Mouse (Mus musculus): ENCODE measurements around the gene Gm42906. TPM values are rescaled to one million over a fixed set of nuclear protein-coding genes. Genes with fewer than 3 reads are reported as not detected.

The Gm42906 gene
- polyA plus RNA-seq, 1 experiment from 2014 or later = not detected

DNA sequence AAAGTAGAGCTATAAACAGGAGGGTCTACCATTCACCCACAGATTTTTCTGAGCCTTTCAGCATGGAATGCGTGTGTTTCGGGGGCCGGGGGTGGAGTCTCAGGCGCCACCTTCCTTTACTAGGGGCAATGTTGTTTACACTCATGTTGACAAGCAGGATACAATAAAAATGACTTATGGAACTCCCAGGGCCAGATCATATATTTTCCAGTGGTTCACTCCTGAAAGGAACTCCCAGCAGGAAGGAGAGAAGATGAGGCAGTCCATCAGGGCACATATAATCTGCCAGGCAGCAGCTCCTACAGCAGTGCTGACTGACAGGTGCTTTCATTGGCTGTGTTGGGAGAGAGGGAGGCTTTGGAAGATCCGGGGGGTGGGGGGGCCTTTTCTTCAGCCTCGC, 260.3 kb downstream of the Gm42906 start:
- no peak for DNase-seq
- no peak overlapping the region for H3K27ac ChIP-seq (ENCODE audit: low read depth)
- 71% methylated on average over 6 of the region's 6 CpGs for WGBS (ENCODE audit: insufficient replicate concordance)

DNA sequence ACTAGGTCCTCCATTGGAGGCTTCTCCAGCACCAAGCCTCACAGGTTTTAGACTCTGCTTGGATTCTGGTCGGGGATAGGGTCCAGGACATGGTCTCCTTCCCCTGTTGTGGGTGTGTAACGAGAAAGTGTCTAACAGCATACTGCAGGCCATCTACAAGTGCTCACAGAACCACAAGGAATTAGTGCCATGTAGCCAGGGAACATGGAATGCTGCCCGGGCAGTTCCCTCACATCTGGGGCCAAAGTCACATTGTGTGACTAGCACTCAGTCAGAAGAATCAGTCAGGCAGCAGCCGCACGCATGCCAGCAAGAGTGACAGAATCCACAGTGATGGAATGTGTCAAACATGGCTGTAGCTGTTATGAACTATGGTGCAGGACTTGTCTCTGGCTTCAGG, 261.7 kb downstream of the Gm42906 start:
- DNase-seq (no peak), ATAC-seq (no peak)
- H3K36me3 ChIP-seq (replicated peaks; ENCODE audit: insufficient read depth, low read length) = no peaks in the 10 kb centered on the region
- H3K4me1 ChIP-seq (ENCODE audit: insufficient read depth) = 0 out of 2 replicates have a peak, but pooled peaks cover 4% of the 10 kb centered on the region
- H3K9ac ChIP-seq (replicated peaks) = no peak overlapping the region
- no peak overlapping the region for H3K4me3 ChIP-seq (ENCODE audit: low read depth, low read length)
- no peaks in the 10 kb centered on the region for H3K27me3 ChIP-seq (ENCODE audit: insufficient read depth, low read length)
- no peaks in the 10 kb centered on the region for H3K9me3 ChIP-seq (ENCODE audit: low read length)
- no peak overlapping the region; the same call in 1 of the 2 replicates for H3K27ac ChIP-seq (ENCODE audit: low read depth)
- 65% methylated on average over 5 of the region's 5 CpGs for WGBS (ENCODE audit: insufficient replicate concordance)
- no peak overlapping the region for H3K4me2 ChIP-seq (ENCODE audit: low read depth, low read length)
- no peak for TF ChIP-seq EP300 (IDR thresholded peaks at IDR 0.05; ENCODE audit: low read depth)
- TF ChIP-seq CTCF (IDR thresholded peaks at IDR 0.05; ENCODE audit: low read depth) = no peak

More for the DNA sequence above, 260.3 kb downstream of the Gm42906 start:
- H3K9ac ChIP-seq (replicated peaks) = no peak overlapping the region
- no peak overlapping the region for H3K4me3 ChIP-seq (ENCODE audit: low read depth, low read length)
- no peaks in the 10 kb centered on the region for H3K27me3 ChIP-seq (ENCODE audit: insufficient read depth, low read length)
- peaks cover 4% of the 10 kb centered on the region; the same call in 1 of the 2 replicates for H3K4me1 ChIP-seq (ENCODE audit: insufficient read depth)
- no peak for ATAC-seq
- no peaks in the 10 kb centered on the region for H3K36me3 ChIP-seq (replicated peaks; ENCODE audit: insufficient read depth, low read length)
- TF ChIP-seq CTCF (IDR thresholded peaks at IDR 0.05; ENCODE audit: low read depth) = no peak
- TF ChIP-seq EP300 (IDR thresholded peaks at IDR 0.05; ENCODE audit: low read depth) = no peak
- no peak overlapping the region for H3K4me2 ChIP-seq (ENCODE audit: low read depth, low read length)
- no peaks in the 10 kb centered on the region for H3K9me3 ChIP-seq (ENCODE audit: low read length)

DNA sequence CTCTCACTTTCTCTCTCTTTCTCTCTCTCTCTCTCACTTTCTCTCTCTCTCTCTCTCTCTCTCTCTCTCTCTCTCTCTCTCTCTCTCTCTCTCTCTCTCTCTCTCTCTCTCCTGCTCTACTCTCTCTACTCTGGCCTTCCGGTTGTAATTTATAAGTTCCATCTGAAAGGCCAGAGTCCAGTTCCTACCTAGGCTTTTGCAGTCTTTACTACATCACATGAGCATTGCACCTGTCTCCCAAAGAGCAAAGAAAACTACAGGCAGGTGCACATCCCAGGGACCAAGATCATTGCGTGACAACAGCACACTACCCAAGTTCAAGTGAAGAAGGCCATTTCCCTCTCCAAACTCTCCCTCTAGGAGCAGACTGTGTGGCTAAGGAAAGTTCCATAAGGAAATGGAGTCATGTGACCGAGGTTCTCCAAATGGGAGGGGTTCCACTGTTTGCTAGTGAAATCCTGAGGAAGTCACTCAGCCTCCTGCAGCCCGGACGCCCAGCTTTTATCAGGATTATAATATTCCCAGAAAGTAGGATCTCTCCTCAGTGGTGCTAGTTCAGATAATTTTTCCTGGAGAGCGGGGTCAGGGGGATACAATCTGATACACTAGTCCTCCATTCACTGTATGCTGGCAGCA, 262.5 kb downstream of the Gm42906 start:
- H3K27me3 ChIP-seq (ENCODE audit: insufficient read depth, low read length) = no peaks in the 10 kb centered on the region
- no peaks in the 10 kb centered on the region for H3K36me3 ChIP-seq (replicated peaks; ENCODE audit: insufficient read depth, low read length)
- no peak for ATAC-seq
- no peak overlapping the region for H3K9ac ChIP-seq (replicated peaks)
- H3K27ac ChIP-seq (ENCODE audit: low read depth) = no peak overlapping the region
- DNase-seq = no peak
- H3K9me3 ChIP-seq (ENCODE audit: low read length) = no peaks in the 10 kb centered on the region
- no peak overlapping the region for H3K4me3 ChIP-seq (ENCODE audit: low read depth, low read length)
- TF ChIP-seq EP300 (IDR thresholded peaks at IDR 0.05; ENCODE audit: low read depth) (no peak), CTCF (IDR thresholded peaks at IDR 0.05; ENCODE audit: low read depth) (no peak)
- 73% methylated on average over 6 of the region's 6 CpGs for WGBS (ENCODE audit: insufficient replicate concordance)
- H3K4me2 ChIP-seq (ENCODE audit: low read depth, low read length) = no peak overlapping the region
- 0 out of 2 replicates have a peak, but pooled peaks cover 4% of the 10 kb centered on the region for H3K4me1 ChIP-seq (ENCODE audit: insufficient read depth)

DNA sequence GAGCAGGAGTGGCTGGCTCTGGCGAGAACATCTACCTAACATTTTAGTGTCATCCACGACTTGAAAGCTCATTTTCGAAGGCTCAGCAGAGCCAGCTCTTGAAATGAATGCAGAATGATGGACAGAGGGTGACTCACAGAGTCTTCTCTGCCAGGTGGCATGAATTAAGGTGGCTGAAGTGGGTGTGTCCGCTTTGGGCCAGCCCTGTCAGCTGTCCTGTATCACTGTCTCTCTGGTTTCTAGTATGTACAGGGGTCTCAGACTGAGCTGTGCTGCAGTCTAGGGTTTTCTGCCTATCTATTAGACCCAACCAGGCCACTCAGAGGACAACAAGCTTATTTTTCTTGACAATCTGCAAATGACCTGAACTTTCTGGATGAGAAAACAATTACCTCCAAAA, 263.1 kb downstream of the Gm42906 start:
- 0 out of 2 replicates have a peak, but pooled peaks cover 4% of the 10 kb centered on the region for H3K4me1 ChIP-seq (ENCODE audit: insufficient read depth)
- H3K36me3 ChIP-seq (replicated peaks; ENCODE audit: insufficient read depth, low read length) = no peaks in the 10 kb centered on the region
- TF ChIP-seq CTCF (IDR thresholded peaks at IDR 0.05; ENCODE audit: low read depth) (no peak), EP300 (IDR thresholded peaks at IDR 0.05; ENCODE audit: low read depth) (no peak)
- no peak overlapping the region for H3K27ac ChIP-seq (ENCODE audit: low read depth)
- ATAC-seq (no peak), DNase-seq (no peak)
- no peak overlapping the region for H3K4me2 ChIP-seq (ENCODE audit: low read depth, low read length)
- no peaks in the 10 kb centered on the region for H3K27me3 ChIP-seq (ENCODE audit: insufficient read depth, low read length)
- WGBS (ENCODE audit: insufficient replicate concordance) = 68% methylated on average over 4 of the region's 4 CpGs
- H3K4me3 ChIP-seq (ENCODE audit: low read depth, low read length) = no peak overlapping the region
- H3K9ac ChIP-seq (replicated peaks) = no peak overlapping the region
- no peaks in the 10 kb centered on the region for H3K9me3 ChIP-seq (ENCODE audit: low read length)

DNA sequence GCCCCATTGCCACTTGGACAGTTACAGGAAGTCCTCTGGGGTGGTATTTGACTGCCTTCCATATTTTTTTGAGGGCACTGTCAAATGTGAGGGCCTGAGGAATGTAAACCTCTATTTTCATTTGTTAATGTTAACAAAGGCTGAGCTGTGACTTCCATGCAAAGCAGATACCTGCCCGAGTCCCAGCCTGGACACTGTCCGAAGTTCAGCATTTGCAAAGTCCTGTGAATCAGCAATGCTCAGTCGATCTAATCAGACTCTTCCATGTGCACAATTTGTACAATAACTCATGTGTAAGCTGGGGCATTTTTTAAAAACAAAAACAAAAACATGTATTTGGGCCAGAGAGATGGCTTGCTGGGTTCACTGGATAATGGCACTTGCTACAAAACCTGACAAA, 265.3 kb downstream of the Gm42906 start:
- WGBS (ENCODE audit: insufficient replicate concordance) = 49% methylated on average over 3 of the region's 3 CpGs
- Histone ChIP-seq H3K4me3 (ENCODE audit: low read depth, low read length) (no peak overlapping the region), H3K4me1 (ENCODE audit: insufficient read depth) (0 out of 2 replicates have a peak, but pooled peaks cover 4% of the 10 kb centered on the region), H3K27me3 (ENCODE audit: insufficient read depth, low read length) (no peaks in the 10 kb centered on the region), H3K27ac (ENCODE audit: low read depth) (no peak overlapping the region), H3K9me3 (ENCODE audit: low read length) (no peaks in the 10 kb centered on the region), H3K4me2 (ENCODE audit: low read depth, low read length) (no peak overlapping the region), H3K9ac (replicated peaks) (no peak overlapping the region), H3K36me3 (replicated peaks; ENCODE audit: insufficient read depth, low read length) (no peaks in the 10 kb centered on the region)
- DNase-seq (no peak), ATAC-seq (no peak)
- TF ChIP-seq EP300 (IDR thresholded peaks at IDR 0.05; ENCODE audit: low read depth) = no peak
- TF ChIP-seq CTCF (IDR thresholded peaks at IDR 0.05; ENCODE audit: low read depth) = no peak

DNA sequence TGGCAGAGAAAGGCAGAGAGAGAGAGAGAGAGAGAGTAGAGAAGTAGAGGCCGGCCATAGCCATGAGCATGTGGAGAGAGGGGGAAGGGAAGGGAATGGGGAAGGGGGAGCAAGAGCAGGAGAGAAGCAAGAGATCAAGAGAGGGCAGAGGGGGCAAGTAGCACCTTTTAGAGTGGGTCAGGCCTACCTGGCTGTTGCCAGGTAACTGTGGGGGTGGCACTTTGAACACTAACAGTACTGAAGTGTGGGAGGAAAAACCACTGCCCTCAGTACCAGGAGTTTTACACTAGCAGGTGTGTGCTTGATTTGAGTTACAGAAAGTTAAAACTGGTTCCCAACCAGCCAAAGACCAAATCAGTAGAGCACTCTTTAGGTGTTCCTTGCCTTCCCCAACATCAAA, 272.7 kb downstream of the Gm42906 start:
- DNase-seq (no peak), ATAC-seq (no peak)
- Histone ChIP-seq H3K27me3 (ENCODE audit: insufficient read depth, low read length) (no peaks in the 10 kb centered on the region), H3K36me3 (replicated peaks; ENCODE audit: insufficient read depth, low read length) (no peaks in the 10 kb centered on the region), H3K4me2 (ENCODE audit: low read depth, low read length) (no peak overlapping the region), H3K9ac (replicated peaks) (no peak overlapping the region), H3K27ac (ENCODE audit: low read depth) (peak overlapping the region; percentile 55; the same call in 1 of the 2 replicates), H3K9me3 (ENCODE audit: low read length) (no peaks in the 10 kb centered on the region), H3K4me3 (ENCODE audit: low read depth, low read length) (no peak overlapping the region), H3K4me1 (ENCODE audit: insufficient read depth) (peaks cover 10% of the 10 kb centered on the region)
- 69% methylated on average over 1 of the region's 1 CpGs for WGBS (ENCODE audit: insufficient replicate concordance)
- TF ChIP-seq CTCF (IDR thresholded peaks at IDR 0.05; ENCODE audit: low read depth) (no peak), EP300 (IDR thresholded peaks at IDR 0.05; ENCODE audit: low read depth) (no peak)

Data from liver, postnatal 0 days (tissue).